Mouse (Mus musculus) stomach, postnatal 0 days (tissue): ENCODE data around the gene Syt7.

Experiments
- CTCF ChIP-seq: IDR thresholded peaks from 2 replicates; pipeline ENCODE4 v1.5.1; 2016; ENCODE audit warnings: antibody characterized with exemption, low read depth, mild to moderate bottlenecking, moderate library complexity
- EP300 ChIP-seq: optimal IDR thresholded peaks from 2 replicates; pipeline ENCODE3; 2016; ENCODE audit warnings: antibody characterized with exemption

DNA sequence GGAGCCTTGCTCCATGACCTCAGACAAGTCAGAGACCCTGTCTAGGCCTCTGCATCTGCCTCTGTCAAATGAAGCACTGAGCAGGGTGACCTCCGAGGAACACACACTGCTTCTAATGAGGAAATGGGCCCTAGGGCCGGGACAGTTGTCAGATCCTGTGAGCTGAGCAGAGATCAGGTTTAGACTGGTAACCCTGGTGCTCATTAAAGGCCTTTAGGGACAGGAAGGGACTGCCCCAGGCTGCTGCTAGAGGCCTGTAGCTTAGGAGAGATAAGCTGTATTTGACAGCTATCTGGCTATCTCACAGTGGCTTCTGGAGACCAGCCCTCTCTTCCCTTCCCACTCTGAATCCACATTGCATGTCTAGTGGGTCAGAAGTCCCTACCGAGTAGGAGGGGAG is 42.5 kb downstream of the Syt7 start:
- TF ChIP-seq CTCF, result no peak
- no peak for TF ChIP-seq EP300
